Mouse (Mus musculus): ENCODE results near the gene Ankrd10. TPM values are rescaled to one million over a fixed set of nuclear protein-coding genes. Genes with fewer than 3 reads are reported as not detected.
"Not testable (repeated sequence)": the region's sequence is repeated elsewhere in the genome, so short reads cannot be mapped to it uniquely, and the experiment has no call there.

The Ankrd10 gene
- 10 to 100 TPM in 2 of 4 experiments, 1 to 10 TPM in 2; 9.1 to 13.0 (median 11.0) TPM for total RNA-seq (2022)

- DNase-seq (ENCODE audit: low spot score in 2 of 2): peak; percentile 92 to 97
Observed at GRCm38 (mm10) chr8:11635611-11636081, at the start of gene Ankrd10. Gene Ankrd10 (minus strand): TSS chr8:11635757.

GRCm38 (mm10) chr8:11684558-11684957, 49.0 kb upstream of the Ankrd10 start:
- no peak for DNase-seq (ENCODE audit: low spot score in 2 of 2)

DNA sequence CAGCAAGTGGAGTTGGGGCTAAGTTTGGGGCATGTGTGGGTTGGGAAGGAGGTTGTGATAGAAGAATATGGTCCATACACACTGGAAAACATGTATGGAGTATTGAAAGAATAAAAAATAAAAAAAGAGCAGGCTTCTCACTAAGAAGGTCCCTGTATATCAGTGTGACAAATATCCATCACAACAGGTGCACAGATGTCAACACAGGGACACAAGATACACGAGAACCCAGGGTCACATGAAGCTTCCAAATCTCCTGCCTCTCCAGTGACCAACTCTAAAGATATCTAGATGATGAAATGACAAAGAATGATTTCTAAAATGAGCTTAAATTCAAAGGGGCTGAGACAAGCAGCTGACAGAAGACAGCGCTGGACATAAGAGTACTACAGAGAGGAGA, 32.8 kb upstream of the Ankrd10 start:
- DNase-seq (ENCODE audit: low spot score in 2 of 2): no peak

DNA sequence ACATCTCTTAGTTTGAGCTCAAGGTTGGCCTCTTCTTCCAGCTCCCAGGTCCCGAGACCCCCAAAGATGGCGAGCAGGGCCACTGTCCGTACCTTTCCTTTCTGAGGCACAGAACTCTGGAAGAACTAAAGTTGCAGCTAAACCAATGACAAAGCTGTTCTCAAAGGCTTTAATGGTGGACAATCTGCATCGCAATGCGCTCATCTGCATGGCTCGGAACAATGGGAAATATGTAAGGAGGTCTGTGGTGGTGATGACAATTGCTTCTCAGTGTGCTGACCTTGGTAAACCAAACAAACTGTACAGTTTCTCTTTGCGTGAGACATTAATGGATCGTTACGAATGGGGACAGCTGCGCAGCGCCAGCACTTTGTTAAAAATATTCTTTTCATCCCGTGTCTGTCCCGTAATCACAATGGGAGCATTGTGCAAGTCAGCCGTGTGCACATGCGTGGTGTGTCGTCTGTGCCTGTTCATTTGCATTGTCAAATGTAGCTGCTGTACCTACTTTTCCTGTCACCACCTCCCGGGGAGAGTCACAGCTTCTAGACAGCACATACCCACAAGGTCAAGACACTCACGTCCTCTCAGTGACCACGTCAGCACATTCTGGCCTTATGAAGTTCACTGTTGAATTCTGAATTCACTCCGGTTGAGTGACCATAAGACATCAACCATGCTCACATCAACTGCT, 30.6 kb upstream of the Ankrd10 start:
- DNase-seq (ENCODE audit: low spot score in 2 of 2): not testable (repeated sequence)

- no peak for DNase-seq (ENCODE audit: low spot score in 2 of 2)
Observed at GRCm38 (mm10) chr8:11661969-11662368, 26.4 kb upstream of the Ankrd10 start.

DNA sequence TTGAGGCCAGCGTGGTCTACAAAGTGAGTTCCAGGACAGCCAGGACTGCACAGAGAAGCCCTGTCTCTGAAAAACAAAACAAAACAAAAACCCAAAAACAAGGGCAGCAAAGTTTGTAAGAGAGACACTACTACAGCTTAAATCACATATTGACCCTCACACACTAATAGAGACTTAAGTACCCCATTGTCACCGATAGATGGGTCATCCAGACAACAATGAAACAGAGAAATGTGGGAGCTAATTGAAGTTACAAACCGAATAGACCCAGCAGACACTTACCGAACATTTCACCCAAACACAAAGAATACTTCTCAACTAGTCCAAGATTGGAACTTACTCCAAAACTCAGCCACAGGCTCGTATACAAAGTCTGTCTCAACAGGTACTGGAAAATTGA, 14.5 kb upstream of the Ankrd10 start:
- no peak for DNase-seq (ENCODE audit: low spot score in 2 of 2)

DNA sequence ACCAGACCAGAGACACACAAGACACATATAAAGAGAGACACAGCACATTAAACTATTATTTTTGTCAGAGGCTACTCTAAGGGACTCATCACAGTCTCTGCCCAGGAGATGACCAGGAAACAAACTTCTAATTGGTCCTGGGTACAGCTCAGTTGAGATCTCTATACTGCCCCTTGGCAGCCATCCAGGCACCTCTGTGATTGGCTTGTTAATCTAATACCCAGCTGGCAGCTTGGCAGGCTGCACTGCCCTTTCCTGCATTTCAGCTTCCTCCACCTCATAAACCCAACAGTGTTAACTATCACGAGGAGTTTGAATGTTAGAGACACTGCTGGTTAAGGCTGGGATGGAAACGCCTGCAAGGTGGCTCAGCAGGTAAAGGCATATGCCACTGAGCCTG, 7.6 kb upstream of the Ankrd10 start:
- peak in 1 of 2 experiments; percentile 14 for DNase-seq (ENCODE audit: low spot score in 2 of 2)

GRCm38 (mm10) chr8:11640606-11641005, 5.0 kb upstream of the Ankrd10 start:
- no peak for DNase-seq (ENCODE audit: low spot score in 2 of 2)

- DNase-seq (ENCODE audit: low spot score in 2 of 2): no peak
Observed at GRCm38 (mm10) chr8:11637531-11637930, 2.0 kb upstream of the Ankrd10 start.

DNA sequence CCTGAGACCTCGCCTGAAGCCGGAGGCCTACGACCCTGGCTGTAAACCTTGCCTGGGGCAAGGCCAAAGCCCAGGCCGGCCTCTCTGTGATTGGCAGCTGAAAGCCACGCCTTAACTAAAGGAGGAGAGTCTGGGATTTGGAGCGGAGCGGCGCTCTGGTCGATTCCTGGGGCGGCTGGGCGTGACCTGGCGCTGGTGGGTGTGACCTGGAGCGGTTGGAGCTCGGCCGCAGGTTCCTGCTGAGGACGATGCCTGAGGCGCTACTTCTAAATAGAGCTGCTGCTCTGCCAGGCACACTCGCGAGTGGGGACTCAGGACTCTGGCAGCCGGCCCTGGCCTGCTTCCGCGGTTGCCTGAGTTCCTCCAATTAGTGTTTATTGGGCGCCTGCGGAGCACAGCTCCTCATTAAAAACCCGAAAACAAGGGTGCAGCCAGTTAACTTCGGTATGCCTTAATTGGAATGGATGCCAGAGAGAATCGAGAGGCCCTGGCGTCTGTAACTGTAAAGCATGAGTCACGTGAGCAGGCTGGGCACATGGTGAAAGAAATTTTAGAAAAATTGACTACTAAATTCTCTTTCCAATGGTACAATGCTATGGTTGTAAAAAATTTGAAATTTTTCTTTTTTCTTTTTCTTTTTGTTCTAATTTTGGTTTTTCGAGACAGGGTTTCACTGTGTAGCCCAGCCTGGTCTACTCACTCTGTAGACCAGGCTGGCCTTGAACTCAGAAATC, 934 bp upstream of the Ankrd10 start:
- DNase-seq (ENCODE audit: low spot score in 2 of 2): peak; percentile 75 to 83

GRCm38 (mm10) chr8:11635012-11635577, 462 bp downstream of the Ankrd10 start:
- peak; percentile 64 to 77 for DNase-seq (ENCODE audit: low spot score in 2 of 2)

DNA sequence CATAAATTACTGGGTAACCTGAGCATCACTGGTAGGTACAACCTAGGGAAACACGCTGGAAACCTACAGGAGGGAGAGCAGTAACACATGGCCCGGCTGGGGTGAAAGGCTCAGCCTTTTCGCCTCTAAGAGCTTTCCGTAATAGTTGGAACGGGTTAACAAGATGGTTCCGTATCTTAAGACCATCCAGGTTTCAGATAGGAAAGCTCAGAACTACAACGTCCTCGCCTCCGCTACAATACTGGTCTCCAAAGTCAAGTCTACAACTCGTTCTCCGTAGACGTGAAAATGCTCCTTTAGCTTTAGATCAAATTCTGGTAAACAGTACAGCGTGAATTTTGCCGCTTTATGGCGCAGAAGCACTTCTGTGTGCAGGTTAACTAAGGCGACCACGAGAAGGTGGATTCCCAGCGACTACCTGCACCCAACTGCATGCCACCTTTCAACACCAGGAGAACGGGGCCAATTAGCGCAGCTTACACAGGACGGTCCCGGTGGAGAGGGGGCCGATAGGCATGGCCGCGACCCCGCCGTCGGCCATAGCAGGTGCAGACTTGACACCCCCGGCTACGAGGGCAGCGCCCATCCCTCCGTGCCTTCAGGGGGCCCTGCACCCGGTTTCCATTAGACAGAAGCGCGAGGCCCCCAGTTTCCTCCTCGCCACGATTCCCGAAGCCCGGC, 1.1 kb downstream of the Ankrd10 start:
- DNase-seq (ENCODE audit: low spot score in 2 of 2): no peak

- no peak for DNase-seq (ENCODE audit: low spot score in 2 of 2)
Observed at GRCm38 (mm10) chr8:11633414-11633813, 2.1 kb downstream of the Ankrd10 start.

DNA sequence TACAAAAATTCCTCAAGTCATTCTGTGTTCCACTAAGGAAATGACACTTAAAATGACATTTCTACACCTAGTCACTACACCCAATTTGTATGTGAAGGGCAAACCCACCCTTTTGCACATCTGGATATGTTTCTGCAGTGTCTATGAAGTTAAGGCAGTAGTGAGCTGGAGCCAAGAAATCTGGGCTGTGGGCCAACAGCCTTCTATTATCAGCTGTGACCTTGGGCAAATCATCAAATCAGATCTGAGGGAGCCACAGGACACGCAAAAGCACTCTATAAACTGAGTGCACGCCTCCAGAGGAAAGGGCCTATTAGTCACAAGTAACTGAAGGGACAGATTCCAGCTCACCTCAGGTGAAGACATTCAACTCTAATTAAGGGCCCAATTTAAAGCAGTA, 3.2 kb downstream of the Ankrd10 start:
- peak; percentile 27 to 38 for DNase-seq (ENCODE audit: low spot score in 2 of 2)

GRCm38 (mm10) chr8:11629206-11629605, 6.4 kb downstream of the Ankrd10 start:
- DNase-seq (ENCODE audit: low spot score in 2 of 2): no peak

- peak; percentile 52 to 59 for DNase-seq (ENCODE audit: low spot score in 2 of 2)
Observed at GRCm38 (mm10) chr8:11628506-11629132, 6.9 kb downstream of the Ankrd10 start.

DNA sequence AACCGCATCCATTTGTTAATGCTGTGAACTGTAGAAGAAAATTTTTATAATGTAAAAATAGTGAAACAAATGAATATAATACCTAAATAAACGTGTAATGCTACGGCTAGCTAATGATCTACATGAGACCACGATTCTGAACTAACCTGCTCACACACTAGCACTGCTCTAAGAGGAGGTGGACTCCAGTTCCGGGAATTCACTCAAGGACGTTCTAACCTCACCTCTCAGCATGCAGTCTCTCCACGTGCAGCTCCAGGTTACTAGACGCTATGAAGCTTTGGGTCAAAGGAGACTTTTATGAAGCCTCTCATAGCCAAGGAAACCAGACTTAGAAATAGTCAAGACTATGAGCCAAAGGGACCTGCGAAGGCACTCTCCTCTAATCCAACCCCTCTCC, 7.8 kb downstream of the Ankrd10 start:
- no peak for DNase-seq (ENCODE audit: low spot score in 2 of 2)

- DNase-seq (ENCODE audit: low spot score in 2 of 2): no peak
Observed at GRCm38 (mm10) chr8:11625084-11625483, 10.5 kb downstream of the Ankrd10 start.

- no peak for DNase-seq (ENCODE audit: low spot score in 2 of 2)
Observed at GRCm38 (mm10) chr8:11619091-11619490, 16.5 kb downstream of the Ankrd10 start.

- DNase-seq (ENCODE audit: low spot score in 2 of 2): no peak
Observed at GRCm38 (mm10) chr8:11618063-11618462, 17.5 kb downstream of the Ankrd10 start.

DNA sequence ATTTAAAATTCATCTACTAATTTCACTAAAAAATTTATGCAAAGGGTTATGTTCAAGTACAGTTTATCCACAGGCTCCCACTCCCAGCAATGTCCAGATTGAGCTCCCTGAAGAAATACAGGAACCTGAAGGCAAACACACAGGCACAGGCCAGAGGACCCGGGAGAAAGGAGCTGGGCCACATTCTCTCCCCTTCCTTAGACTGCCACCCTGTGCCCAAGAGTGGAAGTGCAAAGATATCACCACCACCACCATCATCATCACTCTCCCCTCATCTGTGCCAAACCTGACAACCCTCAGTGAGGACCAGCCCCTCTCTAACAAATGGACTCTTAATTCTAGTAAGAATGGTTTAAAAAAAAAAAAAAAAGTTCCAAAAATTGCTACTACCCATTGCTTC, 19.3 kb downstream of the Ankrd10 start:
- peak in 1 of 2 experiments; percentile 25 for DNase-seq (ENCODE audit: low spot score in 2 of 2)
